Mouse (Mus musculus) testis, adult 2 months (tissue): ENCODE measurements around the gene Ptpn23. TPM values are rescaled to one million over a fixed set of nuclear protein-coding genes. Genes with fewer than 3 reads are reported as not detected.

Source experiments
- H3K27ac ChIP-seq: fragments of 200-500 bp; 2 replicates; pipeline ENCODE4 v1.5.1; 2012; ENCODE audit warnings: low read depth, low read length; ENCODE audit not compliant: control insufficient read depth, insufficient read depth
- H3K27me3 ChIP-seq: fragments of 200-500 bp; 2 replicates; pipeline ENCODE4 v1.6.1; 2012; ENCODE audit warnings: mild to moderate bottlenecking, low read length, moderate library complexity; ENCODE audit not compliant: control insufficient read depth, insufficient read depth
- H3K36me3 ChIP-seq: fragments of 200-500 bp; 2 replicates; pipeline ENCODE4 v1.6.1; 2012; ENCODE audit warnings: mild to moderate bottlenecking, low read length; ENCODE audit not compliant: control insufficient read depth, insufficient read depth
- H3K4me1 ChIP-seq: fragments of 200-500 bp; 2 replicates; pipeline ENCODE4 v1.6.1; 2012; ENCODE audit warnings: low read length; ENCODE audit not compliant: control insufficient read depth, insufficient read depth
- H3K4me3 ChIP-seq: fragments of 200-500 bp; 2 replicates; pipeline ENCODE4 v1.5.1; 2012; ENCODE audit warnings: low read depth, mild to moderate bottlenecking, low read length, moderate library complexity, mixed read lengths; ENCODE audit not compliant: control insufficient read depth
- CTCF ChIP-seq: fragments of 200-500 bp; IDR thresholded peaks from 2 replicates; pipeline ENCODE4 v1.5.1; 2012; ENCODE audit warnings: low read depth, mild to moderate bottlenecking, inconsistent platforms, low read length, moderate library complexity; ENCODE audit not compliant: control insufficient read depth, insufficient read depth, insufficient replicate concordance
- POLR2A ChIP-seq: fragments of 200-500 bp; IDR thresholded peaks from 2 replicates; pipeline ENCODE4 v1.6.1; 2012; ENCODE audit warnings: low read depth, mild to moderate bottlenecking, inconsistent platforms, low read length, moderate library complexity; ENCODE audit not compliant: control insufficient read depth
- polyA plus RNA-seq: library from polyadenylated mRNA; depleted of rRNA; stranded (reverse); fragments of >200 nt; gene quantifications from 2 replicates; pipeline ENCODE4 v1.2.3, GENCODE M21; 2012; rRNA removed

The Ptpn23 gene
- polyA plus RNA-seq, result 28.4 and 32.3 TPM in 2 replicates

DNA sequence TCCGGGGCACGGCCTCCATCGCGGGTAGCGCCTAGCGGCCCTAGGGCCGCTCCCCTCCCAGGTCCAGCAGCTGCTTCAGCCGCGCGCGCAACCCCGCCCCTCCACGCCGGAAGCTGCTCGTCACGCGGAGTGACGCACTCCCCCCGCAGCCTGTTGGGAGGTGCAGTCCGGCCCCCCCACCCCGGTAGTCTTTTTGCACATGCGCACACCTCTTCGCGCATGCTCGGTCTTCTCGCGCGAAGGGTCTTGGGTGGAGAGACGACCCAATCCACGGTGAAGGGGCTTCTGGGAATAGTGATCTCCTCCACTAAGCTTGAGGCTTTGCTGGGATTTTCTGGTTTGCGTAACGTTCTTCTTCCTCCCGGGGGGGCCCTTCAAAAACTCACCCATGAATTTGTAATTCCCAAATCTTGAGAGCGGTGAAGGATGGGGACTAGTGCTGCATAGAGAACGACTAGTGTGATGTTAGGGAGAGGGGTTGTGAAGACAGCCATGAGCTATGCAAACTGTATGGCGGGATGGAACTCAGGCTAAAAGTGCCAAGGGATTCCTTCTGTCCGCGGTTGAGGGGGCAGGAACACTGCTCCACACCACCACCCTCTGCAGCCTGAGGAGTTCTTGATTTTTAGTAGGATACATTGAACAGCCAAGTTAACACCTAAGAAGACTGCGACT lies at the start of gene Ptpn23:
TSS of gene Ptpn23 (minus strand) at position 115 of the 675 bp plus-strand sequence.
- H3K36me3 ChIP-seq, result no peaks in the 10 kb centered on the region
- H3K27me3 ChIP-seq, result no peaks in the 10 kb centered on the region
- TF ChIP-seq CTCF, result no peak
- TF ChIP-seq POLR2A, result peak; percentile 81
- peak within 1 kb of the TSS; percentile 96 for H3K4me3 ChIP-seq
- H3K4me1 ChIP-seq, result peaks cover 8% of the 10 kb centered on the region
- peak within 1 kb of the TSS; percentile 91 for H3K27ac ChIP-seq

DNA sequence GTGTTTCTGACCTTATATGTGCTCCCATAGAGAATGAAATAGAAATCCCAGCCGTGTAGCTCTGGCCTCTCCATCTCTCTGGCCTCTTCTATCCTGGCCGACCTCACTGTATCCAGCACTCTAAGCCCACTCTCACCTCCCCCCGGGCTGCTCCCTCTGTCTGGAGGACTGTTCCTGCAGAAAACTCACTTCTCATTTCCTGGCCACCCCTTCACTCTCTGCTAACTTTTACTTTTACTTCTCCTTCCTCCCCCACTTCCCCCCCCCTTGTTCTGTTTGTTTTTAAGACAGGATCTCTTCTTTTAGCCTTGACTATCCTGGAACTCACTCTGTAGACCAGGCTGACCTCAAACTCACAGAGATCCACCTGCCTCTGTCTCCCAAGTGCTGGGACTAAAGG lies 44.5 kb upstream of the Ptpn23 start:
- TF ChIP-seq POLR2A, result no peak
- Histone ChIP-seq H3K27me3 (no peaks in the 10 kb centered on the region), H3K36me3 (no peaks in the 10 kb centered on the region; the same call in 1 of the 2 replicates), H3K4me1 (no peaks in the 10 kb centered on the region), H3K4me3 (no peak overlapping the region), H3K27ac (no peak overlapping the region)

DNA sequence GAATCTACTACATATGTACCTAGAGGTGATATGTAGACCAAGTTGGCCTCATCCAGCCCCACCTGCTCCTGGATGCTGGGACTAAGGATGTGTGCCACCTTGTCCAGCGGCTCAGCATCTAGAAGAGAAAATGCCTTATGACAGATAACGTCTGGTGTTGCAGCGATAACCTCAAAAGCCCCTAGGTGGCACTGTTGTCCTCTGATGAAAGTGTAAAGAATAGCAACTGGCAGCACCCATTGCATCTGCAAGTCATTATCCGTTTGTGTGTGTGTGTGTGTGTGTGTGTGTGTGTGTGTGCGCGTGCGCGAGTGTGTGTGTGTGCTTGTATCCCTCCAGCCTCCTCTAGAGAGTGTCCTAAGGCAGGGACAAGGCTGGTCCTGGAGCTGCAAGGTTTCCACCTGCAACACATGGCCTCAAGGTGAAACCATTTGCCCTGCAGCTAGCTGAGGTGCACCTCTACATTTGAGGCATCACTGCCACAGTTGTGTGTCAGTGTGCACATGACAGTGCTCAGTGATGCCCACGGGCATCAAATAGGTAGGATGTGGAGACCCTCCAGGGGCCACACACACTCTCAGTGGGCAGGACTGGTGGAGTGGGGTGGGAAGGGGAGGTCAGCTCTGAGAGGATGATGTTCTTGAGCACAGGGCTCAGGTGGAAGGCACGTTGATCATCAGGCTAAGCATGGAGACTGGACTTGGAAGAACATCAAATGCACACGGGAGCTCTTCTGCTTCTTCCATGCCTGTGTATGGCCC lies 41.0 kb upstream of the Ptpn23 start:
- no peaks in the 10 kb centered on the region for H3K27me3 ChIP-seq
- no peaks in the 10 kb centered on the region for H3K4me1 ChIP-seq
- no peaks in the 10 kb centered on the region; the same call in 1 of the 2 replicates for H3K36me3 ChIP-seq
- H3K27ac ChIP-seq, result no peak overlapping the region
- TF ChIP-seq CTCF (peak; percentile 30; the same call in 1 of the 2 replicates), POLR2A (no peak)
- no peak overlapping the region for H3K4me3 ChIP-seq

DNA sequence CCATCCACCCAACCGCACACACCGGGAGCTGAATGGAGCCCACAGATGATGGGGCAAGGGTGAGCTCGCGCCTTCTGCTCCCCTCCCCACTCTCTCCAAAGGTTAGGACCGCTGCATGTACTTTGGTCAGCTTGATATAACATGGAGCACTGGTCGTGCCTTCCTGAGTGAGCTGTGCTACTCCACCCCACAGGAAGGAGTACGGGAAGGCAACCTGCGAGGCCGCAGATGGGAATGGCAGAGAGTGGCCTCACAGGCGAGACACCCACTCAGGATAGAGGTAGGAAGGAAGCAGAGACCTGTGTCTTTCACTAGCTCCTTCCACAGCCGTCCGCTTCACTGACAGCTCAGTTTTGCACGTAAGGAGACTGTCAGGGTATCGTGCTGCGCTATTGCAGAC lies 40.3 kb upstream of the Ptpn23 start:
- no peaks in the 10 kb centered on the region for H3K4me1 ChIP-seq
- H3K36me3 ChIP-seq, result no peaks in the 10 kb centered on the region; the same call in 1 of the 2 replicates
- H3K27me3 ChIP-seq, result no peaks in the 10 kb centered on the region
- no peak for TF ChIP-seq CTCF
- TF ChIP-seq POLR2A, result no peak
- H3K27ac ChIP-seq, result no peak overlapping the region
- H3K4me3 ChIP-seq, result no peak overlapping the region

DNA sequence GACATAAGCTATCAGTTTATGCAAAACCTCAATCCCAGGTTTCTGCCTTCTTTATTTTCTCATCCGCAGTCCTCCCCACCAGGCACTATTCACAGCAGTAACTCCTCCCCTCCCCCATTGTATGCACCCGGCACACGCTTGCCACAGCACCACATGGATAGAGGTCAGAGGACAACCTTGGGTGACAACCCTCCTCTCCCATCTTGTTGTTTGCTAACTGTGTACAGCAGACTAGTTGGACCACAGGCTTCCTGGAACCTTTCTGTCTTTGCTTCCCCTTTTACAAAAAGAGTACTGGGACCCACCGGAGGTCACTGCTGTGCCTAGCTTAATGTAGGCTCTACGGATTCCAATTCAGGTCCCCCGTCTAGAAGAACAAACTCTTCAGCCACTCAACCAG lies 32.5 kb upstream of the Ptpn23 start:
- Histone ChIP-seq H3K4me1 (no peaks in the 10 kb centered on the region), H3K36me3 (no peaks in the 10 kb centered on the region; the same call in 1 of the 2 replicates), H3K27me3 (no peaks in the 10 kb centered on the region), H3K27ac (no peak overlapping the region), H3K4me3 (no peak overlapping the region)
- TF ChIP-seq CTCF, result no peak
- no peak for TF ChIP-seq POLR2A

DNA sequence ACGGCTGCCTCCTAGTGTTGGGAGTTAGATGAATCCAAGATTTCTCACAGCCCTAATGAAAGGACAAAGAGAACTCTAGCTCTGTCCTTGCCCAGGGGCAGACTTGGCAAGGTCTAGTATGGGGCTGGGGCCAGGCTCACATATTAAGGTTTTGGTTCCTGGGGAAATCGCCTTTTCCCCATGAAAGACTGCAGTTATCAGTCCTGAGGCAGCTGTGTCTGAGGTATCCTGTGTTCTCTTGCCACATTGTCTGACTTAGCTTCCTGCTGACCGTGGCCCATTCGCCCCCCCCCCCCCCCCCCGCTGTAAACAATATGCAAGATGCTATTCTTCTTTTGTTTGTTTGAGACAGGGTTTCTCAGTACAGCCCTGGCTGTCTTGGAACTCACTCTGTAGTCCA lies 32.0 kb upstream of the Ptpn23 start:
- H3K4me1 ChIP-seq, result no peaks in the 10 kb centered on the region
- TF ChIP-seq CTCF, result no peak
- TF ChIP-seq POLR2A, result no peak
- H3K27me3 ChIP-seq, result no peaks in the 10 kb centered on the region
- H3K27ac ChIP-seq, result no peak overlapping the region
- no peaks in the 10 kb centered on the region; the same call in 1 of the 2 replicates for H3K36me3 ChIP-seq
- H3K4me3 ChIP-seq, result no peak overlapping the region

DNA sequence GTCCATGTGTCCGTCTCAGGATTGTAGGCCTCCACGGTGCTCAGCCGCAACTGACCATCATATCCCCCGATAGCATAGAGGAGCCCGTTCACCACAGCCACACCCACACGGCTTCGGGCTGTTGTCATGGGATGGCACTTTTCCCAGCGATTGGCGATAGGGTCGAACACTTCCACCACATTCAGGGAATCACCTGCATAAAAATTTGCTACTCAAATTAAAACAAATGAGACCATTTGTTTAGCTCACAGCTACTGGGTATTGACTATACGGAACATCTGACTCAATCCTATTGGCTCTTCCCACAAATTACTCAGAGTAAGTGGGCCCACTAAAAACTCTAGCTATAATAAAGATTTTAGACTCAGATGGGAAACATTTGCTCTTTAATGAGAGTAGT lies 28.0 kb upstream of the Ptpn23 start:
- TF ChIP-seq CTCF (no peak), POLR2A (no peak)
- Histone ChIP-seq H3K27ac (no peak overlapping the region), H3K27me3 (no peaks in the 10 kb centered on the region), H3K4me3 (no peak overlapping the region), H3K4me1 (peaks cover 2% of the 10 kb centered on the region), H3K36me3 (no peaks in the 10 kb centered on the region; the same call in 1 of the 2 replicates)

DNA sequence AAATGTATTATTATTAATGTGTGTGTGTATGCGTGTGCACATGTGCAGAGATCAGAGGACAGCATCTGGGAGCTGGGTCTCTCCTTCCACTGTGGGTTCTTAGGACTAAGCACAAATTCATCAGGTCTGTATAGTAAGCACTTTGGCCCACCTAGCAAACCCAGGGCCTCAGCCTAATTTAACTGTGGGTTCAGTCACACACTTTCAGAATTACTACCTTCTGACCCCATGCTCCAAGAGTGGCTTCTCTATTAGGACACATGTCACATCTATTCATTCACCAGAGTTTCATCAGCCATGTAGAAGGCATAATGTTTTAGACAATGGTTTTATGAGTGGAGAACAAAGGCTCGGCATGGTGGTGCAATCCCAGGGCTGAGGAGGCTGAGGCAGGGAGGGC lies 25.0 kb upstream of the Ptpn23 start:
- Histone ChIP-seq H3K4me3 (no peak overlapping the region), H3K27me3 (no peaks in the 10 kb centered on the region), H3K4me1 (peaks cover 2% of the 10 kb centered on the region), H3K36me3 (peaks cover 5% of the 10 kb centered on the region; the same call in 1 of the 2 replicates), H3K27ac (no peak overlapping the region)
- TF ChIP-seq CTCF, result no peak
- no peak for TF ChIP-seq POLR2A
